Mouse (Mus musculus) heart, adult 10 weeks (tissue): ENCODE results near the gene Gm28510. TPM values are rescaled to one million over a fixed set of nuclear protein-coding genes. Genes with fewer than 3 reads are reported as not detected.

Source experiments
- polyA plus RNA-seq: library from polyadenylated mRNA; stranded (reverse); fragments of 350-450 nt; fragmentation: Illumina TruSeq; extraction: RNeasy Lipid Tissue Mini Kit (QIAGEN cat#74804); gene quantifications from one replicate; pipeline ENCODE4 v1.2.3, GENCODE M21; 2014; ENCODE audit warnings: low read depth, low replicate concordance

The Gm28510 gene
- not detected for polyA plus RNA-seq

DNA sequence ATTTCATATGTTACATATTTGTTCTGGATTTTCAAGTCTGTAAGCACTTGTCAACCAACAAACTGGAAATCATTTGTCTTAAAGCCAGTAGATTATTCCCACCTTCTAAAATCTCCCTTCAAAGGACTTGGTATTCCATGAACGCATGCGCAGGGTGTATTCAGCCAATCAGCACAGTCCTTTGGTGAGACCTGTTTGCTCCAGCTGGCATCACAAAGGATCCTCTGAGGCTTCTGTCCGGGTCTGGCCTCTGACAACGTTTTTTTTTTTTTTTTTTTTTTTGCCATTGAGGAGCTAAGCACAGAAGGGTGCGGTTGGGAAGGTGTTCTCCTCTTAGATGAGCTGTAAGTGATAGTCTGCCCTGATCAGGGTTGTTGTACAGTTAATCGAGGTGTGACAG, at the start of gene Gm28510:
TSS of gene Gm28510 (plus strand) at position 301 of the 400 bp plus-strand sequence.

Other genes with a start within 250 kb of the Gm28510 start
- not detected for gene Gm20834, start 88.1 kb upstream of the Gm28510 start, polyA plus RNA-seq
- not detected for gene Gm20737, start 123.3 kb downstream of the Gm28510 start, polyA plus RNA-seq
- not detected for gene Gm21775, start 140.7 kb downstream of the Gm28510 start, polyA plus RNA-seq
- not detected for gene Gm21900, start 203.6 kb downstream of the Gm28510 start, polyA plus RNA-seq